Mouse (Mus musculus): Measurements from ENCODE around the gene Pigq. TPM values are rescaled to one million over a fixed set of nuclear protein-coding genes. Genes with fewer than 3 reads are reported as not detected.

Pigq gene
- polyA plus RNA-seq, 1 experiment from 2014 or later: 58.0 TPM

GRCm38 (mm10) chr17:25887467-25887866 is 57.3 kb downstream of the Pigq start:
- H3K36me3 ChIP-seq: peaks cover 53% of the 10 kb centered on the region
- H3K27ac ChIP-seq: no peak overlapping the region
- peaks cover 7% of the 10 kb centered on the region; the same call in 1 of the 2 replicates for H3K4me1 ChIP-seq (replicated peaks)
- no peak for ATAC-seq
- H3K9me3 ChIP-seq: no peaks in the 10 kb centered on the region
- H3K9ac ChIP-seq (replicated peaks): no peak overlapping the region
- no peaks in the 10 kb centered on the region for H3K27me3 ChIP-seq
- no peak overlapping the region for H3K4me2 ChIP-seq (replicated peaks)
- WGBS: 92% methylated on average over 10 of the region's 10 CpGs
- H3K4me3 ChIP-seq (replicated peaks): no peak overlapping the region

DNA sequence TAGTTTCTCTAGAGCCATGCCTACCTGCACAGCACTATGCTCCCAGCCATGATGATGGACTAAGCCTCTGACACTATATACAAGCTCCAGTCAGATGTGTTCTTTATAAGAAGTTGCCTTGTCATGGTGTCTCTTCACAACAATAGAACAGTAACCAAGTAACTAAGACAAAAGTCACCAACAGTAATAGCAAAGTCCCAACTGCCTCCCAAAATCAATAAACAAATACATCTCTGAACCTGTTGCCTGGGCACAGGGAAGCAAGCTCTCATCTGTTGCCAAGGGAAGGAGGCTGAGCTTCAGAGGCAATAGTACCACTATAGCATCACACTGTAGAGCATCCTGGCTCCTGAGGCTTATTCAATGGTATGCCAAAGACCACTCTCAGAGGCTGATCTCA is 57.9 kb downstream of the Pigq start:
- Histone ChIP-seq H3K27ac (no peak overlapping the region), H3K36me3 (peaks cover 58% of the 10 kb centered on the region), H3K4me3 (replicated peaks) (no peak overlapping the region), H3K27me3 (no peaks in the 10 kb centered on the region), H3K4me1 (replicated peaks) (peaks cover 11% of the 10 kb centered on the region), H3K4me2 (replicated peaks) (no peak overlapping the region), H3K9me3 (no peaks in the 10 kb centered on the region), H3K9ac (replicated peaks) (no peak overlapping the region)
- ATAC-seq: no peak

- H3K9me3 ChIP-seq: no peaks in the 10 kb centered on the region
- ATAC-seq: peak; percentile 39; the same call in 1 of the 2 replicates
- H3K9ac ChIP-seq (replicated peaks): no peak overlapping the region
- H3K27me3 ChIP-seq: no peaks in the 10 kb centered on the region
- H3K36me3 ChIP-seq: peaks cover 58% of the 10 kb centered on the region
- H3K4me3 ChIP-seq (replicated peaks): no peak overlapping the region
- no peak overlapping the region for H3K27ac ChIP-seq
- no peak overlapping the region for H3K4me2 ChIP-seq (replicated peaks)
- whole genome bisulfite sequencing: 66% methylated on average over 4 of the region's 4 CpGs
- peaks cover 22% of the 10 kb centered on the region for H3K4me1 ChIP-seq (replicated peaks)
Measured at GRCm38 (mm10) chr17:25885636-25886035, 59.1 kb downstream of the Pigq start.

- H3K27ac ChIP-seq: 0 out of 2 replicates have a peak overlapping the region, but pooled peaks have one; percentile 74
- ATAC-seq: no peak
- no peaks in the 10 kb centered on the region for H3K27me3 ChIP-seq
- H3K4me3 ChIP-seq (replicated peaks): no peak overlapping the region
- H3K9ac ChIP-seq (replicated peaks): no peak overlapping the region
- H3K36me3 ChIP-seq: peaks cover 61% of the 10 kb centered on the region
- H3K9me3 ChIP-seq: no peaks in the 10 kb centered on the region
- H3K4me2 ChIP-seq (replicated peaks): no peak overlapping the region
- 91% methylated on average over 3 of the region's 3 CpGs for WGBS
- peaks cover 33% of the 10 kb centered on the region for H3K4me1 ChIP-seq (replicated peaks)
Measured at GRCm38 (mm10) chr17:25883824-25884223, 60.9 kb downstream of the Pigq start.

DNA sequence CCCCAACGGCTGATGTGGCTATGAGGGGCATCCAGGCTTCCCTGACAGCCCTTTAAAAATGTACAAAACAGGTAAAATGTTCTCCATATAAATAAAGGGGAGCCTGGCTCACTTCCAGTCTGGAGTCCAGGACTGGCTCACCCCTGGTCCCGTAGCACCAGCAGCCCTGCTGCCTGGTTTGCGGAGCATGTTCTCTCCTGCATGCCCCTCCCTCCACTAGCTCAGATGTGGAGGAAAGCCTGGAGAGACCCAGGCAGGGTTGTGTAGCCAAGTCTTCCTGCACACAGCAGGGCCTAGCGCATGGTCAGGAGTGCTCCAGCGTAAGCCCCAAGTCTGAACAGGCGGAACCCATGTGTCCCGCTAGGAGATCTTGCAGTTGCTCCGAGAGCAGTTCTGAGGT is 61.5 kb downstream of the Pigq start:
- Histone ChIP-seq H3K4me2 (replicated peaks) (no peak overlapping the region), H3K27me3 (no peaks in the 10 kb centered on the region), H3K9ac (replicated peaks) (0 out of 2 replicates have a peak overlapping the region, but pooled peaks have one; percentile 33), H3K4me1 (replicated peaks) (peaks cover 33% of the 10 kb centered on the region), H3K4me3 (replicated peaks) (no peak overlapping the region), H3K9me3 (no peaks in the 10 kb centered on the region), H3K27ac (peak overlapping the region; percentile 74; the same call in 1 of the 2 replicates), H3K36me3 (peaks cover 61% of the 10 kb centered on the region)
- WGBS: 78% methylated on average over 8 of the region's 8 CpGs
- no peak for ATAC-seq

- Histone ChIP-seq H3K9ac (replicated peaks) (peak overlapping the region; percentile 33; the same call in 1 of the 2 replicates), H3K36me3 (peaks cover 61% of the 10 kb centered on the region)
- ATAC-seq: no peak
Measured at GRCm38 (mm10) chr17:25882306-25882705, 62.4 kb downstream of the Pigq start.

DNA sequence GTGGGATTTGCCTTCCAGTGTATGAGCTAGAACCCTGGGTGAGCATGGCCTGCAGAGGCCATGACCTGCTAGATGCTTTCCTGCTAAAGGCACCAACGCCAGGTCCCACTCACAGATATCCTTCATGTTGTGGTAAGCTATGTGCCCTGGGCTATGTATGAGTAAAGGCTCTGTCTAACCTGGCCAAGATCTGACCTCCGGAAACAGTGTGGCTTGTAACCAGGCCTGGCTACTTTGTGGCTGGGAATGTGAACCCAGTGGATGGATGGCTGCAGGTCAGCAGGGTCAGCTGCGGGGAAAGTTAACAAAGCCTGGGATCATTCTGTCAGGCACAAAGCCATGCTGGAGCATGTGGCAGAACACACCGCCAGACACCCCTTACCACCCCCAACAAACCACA is 63.0 kb downstream of the Pigq start:
- Histone ChIP-seq H3K27ac (peak overlapping the region; percentile 74; the same call in 1 of the 2 replicates), H3K36me3 (peaks cover 60% of the 10 kb centered on the region), H3K4me3 (replicated peaks) (no peak overlapping the region), H3K9ac (replicated peaks) (peak overlapping the region; percentile 33; the same call in 1 of the 2 replicates), H3K4me2 (replicated peaks) (no peak overlapping the region), H3K4me1 (replicated peaks) (peaks cover 38% of the 10 kb centered on the region), H3K27me3 (no peaks in the 10 kb centered on the region), H3K9me3 (no peaks in the 10 kb centered on the region)
- ATAC-seq: no peak
- 17% methylated on average over 4 of the region's 4 CpGs for WGBS

More at GRCm38 (mm10) chr17:25882306-25882705, 62.4 kb downstream of the Pigq start:
- WGBS: 42% methylated on average over 5 of the region's 5 CpGs
- no peak overlapping the region for H3K4me3 ChIP-seq (replicated peaks)
- H3K9me3 ChIP-seq: no peaks in the 10 kb centered on the region
- H3K27ac ChIP-seq: peak overlapping the region; percentile 74
- H3K27me3 ChIP-seq: no peaks in the 10 kb centered on the region
- H3K4me1 ChIP-seq (replicated peaks): peaks cover 33% of the 10 kb centered on the region
- H3K4me2 ChIP-seq (replicated peaks): no peak overlapping the region

DNA sequence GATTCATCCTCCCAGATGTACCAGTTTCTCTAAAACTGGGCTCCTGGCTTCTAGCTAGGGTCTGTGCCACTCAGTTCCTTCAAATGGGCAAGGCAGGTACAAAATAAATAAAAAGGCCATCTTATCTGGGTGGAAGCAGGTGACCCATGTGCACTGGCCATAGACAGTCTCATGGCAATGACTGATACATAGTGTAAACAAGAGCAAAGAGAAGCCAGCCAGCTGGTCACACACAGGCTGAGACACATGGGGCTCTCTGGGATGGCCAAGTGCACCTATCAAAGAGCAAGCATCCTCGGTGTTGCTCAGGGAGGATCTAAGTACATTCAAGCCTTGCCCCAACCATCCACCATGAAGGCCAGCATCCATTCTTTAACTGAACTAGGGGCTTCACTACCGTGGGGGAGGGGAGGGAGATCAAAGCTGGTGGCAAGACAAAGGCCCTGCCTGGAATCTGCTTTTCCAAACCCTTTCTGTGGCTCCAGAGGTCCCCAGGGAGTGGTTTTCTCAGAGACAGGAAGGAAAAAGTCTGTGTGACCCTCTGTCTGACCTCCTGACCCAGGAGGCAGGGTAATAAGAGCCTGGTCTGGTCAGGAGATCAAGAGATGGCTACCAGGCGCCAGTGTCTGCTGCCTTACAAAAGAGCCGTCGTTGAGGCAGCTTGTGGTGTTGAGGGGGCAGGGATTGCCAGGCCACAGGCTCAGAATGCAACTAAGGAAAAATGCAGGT is 63.7 kb downstream of the Pigq start:
- H3K36me3 ChIP-seq: peaks cover 60% of the 10 kb centered on the region
- H3K9ac ChIP-seq (replicated peaks): peak overlapping the region; percentile 32; the same call in 1 of the 2 replicates
- ATAC-seq: no peak
- WGBS: 5% methylated on average over 5 of the region's 5 CpGs
- peak overlapping the region; percentile 74 for H3K27ac ChIP-seq
- no peaks in the 10 kb centered on the region for H3K27me3 ChIP-seq
- peaks cover 44% of the 10 kb centered on the region for H3K4me1 ChIP-seq (replicated peaks)
- H3K4me3 ChIP-seq (replicated peaks): no peak overlapping the region
- H3K4me2 ChIP-seq (replicated peaks): no peak overlapping the region
- no peaks in the 10 kb centered on the region for H3K9me3 ChIP-seq

GRCm38 (mm10) chr17:25880196-25880910 is 64.4 kb downstream of the Pigq start, which contains the start of gene Wfikkn1:
Wfikkn1 (minus strand) TSS chr17:25880858.
- Histone ChIP-seq H3K4me3 (replicated peaks) (no peak within 1 kb of the TSS), H3K4me1 (replicated peaks) (peaks cover 44% of the 10 kb centered on the region), H3K9ac (replicated peaks) (peak within 1 kb of the TSS; percentile 33; the same call in 1 of the 2 replicates), H3K27me3 (no peaks in the 10 kb centered on the region), H3K4me2 (replicated peaks) (no peak within 1 kb of the TSS), H3K36me3 (peaks cover 60% of the 10 kb centered on the region), H3K27ac (peak within 1 kb of the TSS; percentile 74), H3K9me3 (no peaks in the 10 kb centered on the region)
- 20% methylated on average over 5 of the region's 5 CpGs for WGBS
- ATAC-seq: no peak

DNA sequence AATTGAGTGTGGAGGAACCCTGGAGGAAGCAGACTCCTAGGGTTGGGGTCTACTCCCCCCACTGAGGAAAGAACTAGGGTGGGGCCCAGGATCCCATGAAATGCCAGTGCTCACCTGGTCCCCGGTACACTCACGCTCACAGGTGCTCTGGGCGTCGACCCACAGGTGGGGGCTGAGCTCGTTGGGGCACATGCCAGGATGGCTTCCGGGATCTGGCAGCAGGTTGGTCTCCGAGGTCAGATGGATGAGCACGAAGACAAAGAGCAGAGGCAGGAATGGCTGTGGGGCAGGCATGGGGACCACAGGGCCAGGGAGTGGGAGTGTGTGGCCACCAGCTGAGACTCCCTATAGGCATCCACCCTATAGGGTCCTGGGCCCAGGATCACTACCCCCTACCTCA is 65.0 kb downstream of the Pigq start:
- H3K4me3 ChIP-seq (replicated peaks): no peak overlapping the region
- peaks cover 41% of the 10 kb centered on the region for H3K4me1 ChIP-seq (replicated peaks)
- H3K27ac ChIP-seq: no peak overlapping the region
- peaks cover 55% of the 10 kb centered on the region for H3K36me3 ChIP-seq
- 0 out of 2 replicates have a peak overlapping the region, but pooled peaks have one; percentile 4 for H3K9ac ChIP-seq (replicated peaks)
- WGBS: 62% methylated on average over 8 of the region's 8 CpGs
- H3K27me3 ChIP-seq: no peaks in the 10 kb centered on the region
- H3K4me2 ChIP-seq (replicated peaks): no peak overlapping the region
- ATAC-seq: no peak
- H3K9me3 ChIP-seq: no peaks in the 10 kb centered on the region

DNA sequence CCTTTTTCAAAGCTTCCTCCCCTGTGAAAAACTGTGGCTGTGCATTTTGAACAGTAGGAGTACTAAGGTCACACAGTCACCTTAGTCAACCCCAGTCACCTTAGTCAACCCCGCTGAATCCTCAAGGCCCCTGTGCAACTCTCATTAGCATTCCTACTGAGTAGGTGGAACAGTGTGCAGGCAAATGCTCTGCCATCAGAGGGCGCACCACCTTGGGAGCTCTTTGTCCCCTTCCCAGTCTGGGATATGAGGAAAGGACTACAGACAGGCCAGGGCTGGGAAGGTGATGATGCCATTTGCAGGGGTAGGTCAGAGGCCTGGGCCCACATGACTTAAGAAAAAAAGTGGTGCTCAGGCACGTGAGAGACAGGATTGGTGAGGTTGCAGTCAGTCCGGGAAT is 65.5 kb downstream of the Pigq start:
- Histone ChIP-seq H3K36me3 (peaks cover 50% of the 10 kb centered on the region), H3K9me3 (no peaks in the 10 kb centered on the region), H3K9ac (replicated peaks) (0 out of 2 replicates have a peak overlapping the region, but pooled peaks have one; percentile 4), H3K4me1 (replicated peaks) (peaks cover 44% of the 10 kb centered on the region), H3K4me2 (replicated peaks) (no peak overlapping the region), H3K27ac (no peak overlapping the region), H3K27me3 (no peaks in the 10 kb centered on the region), H3K4me3 (replicated peaks) (no peak overlapping the region)
- ATAC-seq: no peak
- WGBS: 46% methylated on average over 4 of the region's 4 CpGs

DNA sequence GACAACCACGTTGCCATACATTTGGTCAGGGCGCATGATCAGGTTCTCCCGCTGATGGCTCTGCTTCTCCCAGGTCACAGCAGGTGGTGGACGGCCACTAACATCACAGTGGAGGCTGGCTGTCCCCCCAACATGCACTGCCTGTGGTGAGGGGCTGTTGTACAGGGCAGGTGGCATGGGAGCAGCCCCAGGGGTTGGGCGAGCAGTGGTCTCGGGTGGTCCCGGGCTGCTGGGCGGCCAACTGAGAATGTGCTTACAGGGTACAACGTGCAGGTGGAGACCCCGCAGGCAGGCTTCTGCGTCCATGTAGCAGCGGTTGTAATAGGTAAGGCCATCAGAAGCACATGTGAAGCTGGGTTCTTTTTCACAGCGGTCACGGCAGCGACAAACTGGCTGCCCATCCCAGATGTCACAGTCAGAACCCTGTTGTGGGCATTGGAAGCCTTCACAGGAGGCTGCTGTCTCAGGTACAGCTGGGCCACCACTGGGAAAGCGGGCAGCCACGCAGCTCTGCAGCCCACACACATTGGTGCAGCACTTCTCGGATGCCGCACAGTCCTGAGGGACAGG is 66.0 kb downstream of the Pigq start:
- H3K27ac ChIP-seq: peak overlapping the region; percentile 15; the same call in 1 of the 2 replicates
- no peaks in the 10 kb centered on the region for H3K9me3 ChIP-seq
- WGBS: 84% methylated on average over 19 of the region's 19 CpGs
- no peaks in the 10 kb centered on the region for H3K27me3 ChIP-seq
- peaks cover 45% of the 10 kb centered on the region for H3K36me3 ChIP-seq
- no peak overlapping the region for H3K9ac ChIP-seq (replicated peaks)
- H3K4me3 ChIP-seq (replicated peaks): no peak overlapping the region
- no peak overlapping the region for H3K4me2 ChIP-seq (replicated peaks)
- H3K4me1 ChIP-seq (replicated peaks): peaks cover 50% of the 10 kb centered on the region
- no peak for ATAC-seq
